Mouse (Mus musculus) hindbrain, embryonic 12.5 days (tissue): ENCODE results near the gene Myh11. TPM values are rescaled to one million over a fixed set of nuclear protein-coding genes. Genes with fewer than 3 reads are reported as not detected.

Experiments used
- ATAC-seq: fragments of 200-750 bp; cut with Nextera tagmentation; 2 replicates; pipeline ENCODE4 v1.8.0; 2017; ENCODE audit warnings: moderate TSS enrichment; ENCODE audit not compliant: low FRiP score
- H3K27ac ChIP-seq: fragments of 300-500 bp; sonication (generic); 2 replicates; pipeline ENCODE4 v1.5.1; 2016; ENCODE audit warnings: mild to moderate bottlenecking
- H3K27me3 ChIP-seq: fragments of 300-500 bp; sonication (generic); 2 replicates; pipeline ENCODE4 v1.6.1; 2016; ENCODE audit warnings: mild to moderate bottlenecking
- H3K36me3 ChIP-seq: fragments of 300-500 bp; sonication (generic); 2 replicates; pipeline ENCODE4 v1.6.1; 2016; ENCODE audit warnings: mild to moderate bottlenecking
- H3K4me1 ChIP-seq: fragments of 300-500 bp; sonication (generic); 2 replicates; pipeline ENCODE4 v1.6.1; 2016
- H3K4me2 ChIP-seq: fragments of 300-500 bp; sonication (generic); replicated peaks from 2 replicates; pipeline ENCODE4 v1.6.1; 2016; ENCODE audit warnings: mild to moderate bottlenecking
- H3K4me3 ChIP-seq: fragments of 300-500 bp; sonication (generic); 2 replicates; pipeline ENCODE4 v1.5.1; 2016; ENCODE audit warnings: mild to moderate bottlenecking
- H3K9ac ChIP-seq: fragments of 300-500 bp; sonication (generic); 2 replicates; pipeline ENCODE4 v1.6.1; 2016; ENCODE audit warnings: mild to moderate bottlenecking, moderate library complexity
- H3K9me3 ChIP-seq: fragments of 300-500 bp; sonication (generic); replicated peaks from 2 replicates; pipeline ENCODE4 v1.6.1; 2016; ENCODE audit warnings: mild to moderate bottlenecking
- WGBS: fragments of 180-500 bp; shearing (Covaris S2); methylation state at CpG from one replicate; pipeline ENCODE4 v1.1.7; 2016; 5-methylcytosine and 5-hydroxymethylcytosine counted together
- polyA plus RNA-seq: library from polyadenylated mRNA; unstranded; fragments of >200 nt; fragmentation: Nextera tagmentation; extraction: Ambion mirVana; gene quantifications from 2 replicates; pipeline ENCODE4 v1.2.1, GENCODE M21; 2016

Gene Myh11
- polyA plus RNA-seq, 1 experiment from 2014 or later, result 0.30 TPM

DNA sequence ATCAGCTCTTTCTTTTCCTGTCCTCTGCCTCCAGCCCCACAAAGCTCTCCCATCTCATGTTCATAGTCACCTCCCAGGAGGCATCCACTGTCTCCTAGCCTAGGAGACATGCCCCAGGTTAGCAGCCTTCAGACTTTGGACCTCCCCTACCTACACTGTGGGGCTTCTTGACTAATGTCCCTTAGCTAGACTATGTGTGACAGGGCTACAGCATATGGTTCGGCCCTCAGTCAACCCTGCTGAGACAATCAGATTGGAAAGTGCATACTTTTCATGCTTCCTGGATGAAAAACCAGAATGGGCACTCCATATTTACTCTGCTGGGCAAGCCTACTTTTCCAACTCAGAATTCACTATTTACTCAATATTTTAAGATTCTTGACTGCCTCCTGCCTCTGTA lies 28.8 kb downstream of the Myh11 start:
- no peaks in the 10 kb centered on the region for H3K9me3 ChIP-seq
- H3K27ac ChIP-seq, result no peak overlapping the region
- no peak overlapping the region for H3K9ac ChIP-seq
- ATAC-seq, result no peak
- WGBS, result 81% methylated on average over 1 of the region's 1 CpGs
- H3K36me3 ChIP-seq, result no peaks in the 10 kb centered on the region
- no peak overlapping the region for H3K4me2 ChIP-seq
- H3K27me3 ChIP-seq, result no peaks in the 10 kb centered on the region
- H3K4me1 ChIP-seq, result no peaks in the 10 kb centered on the region
- H3K4me3 ChIP-seq, result no peak overlapping the region

DNA sequence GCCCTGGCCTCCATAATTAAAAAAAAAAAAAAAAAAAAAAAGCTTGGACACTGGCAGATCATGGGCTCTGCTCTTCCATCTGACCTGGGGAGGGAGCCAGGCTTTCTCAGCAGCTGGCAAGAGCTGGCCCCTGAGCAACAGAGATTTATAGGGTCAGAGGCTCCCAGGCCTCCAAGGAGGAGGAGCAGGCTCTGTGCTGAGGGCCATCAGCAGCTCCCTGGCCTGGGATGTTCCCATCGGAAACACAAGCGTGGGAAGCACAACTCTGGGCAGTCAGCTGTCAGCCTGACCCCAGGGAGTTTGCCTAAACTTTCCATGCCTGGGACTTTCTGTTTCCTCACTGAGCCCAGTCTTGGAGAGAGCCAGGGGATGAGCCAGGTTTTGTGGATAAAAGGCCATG lies 32.3 kb downstream of the Myh11 start:
- H3K36me3 ChIP-seq, result no peaks in the 10 kb centered on the region
- H3K4me1 ChIP-seq, result no peaks in the 10 kb centered on the region
- WGBS, result 50% methylated on average over 2 of the region's 2 CpGs
- no peak overlapping the region for H3K27ac ChIP-seq
- no peak overlapping the region for H3K4me3 ChIP-seq
- H3K9me3 ChIP-seq, result no peaks in the 10 kb centered on the region
- no peaks in the 10 kb centered on the region for H3K27me3 ChIP-seq
- ATAC-seq, result no peak
- H3K9ac ChIP-seq, result no peak overlapping the region
- H3K4me2 ChIP-seq, result no peak overlapping the region

- Histone ChIP-seq H3K4me1 (no peaks in the 10 kb centered on the region), H3K4me2 (no peak overlapping the region), H3K27me3 (no peaks in the 10 kb centered on the region), H3K4me3 (no peak overlapping the region), H3K36me3 (no peaks in the 10 kb centered on the region), H3K27ac (no peak overlapping the region), H3K9ac (no peak overlapping the region), H3K9me3 (no peaks in the 10 kb centered on the region)
- ATAC-seq, result no peak
- WGBS, result 79% methylated on average over 3 of the region's 3 CpGs
These were observed 37.6 kb downstream of the Myh11 start for GRCm38 (mm10) chr16:14253586-14253985.

DNA sequence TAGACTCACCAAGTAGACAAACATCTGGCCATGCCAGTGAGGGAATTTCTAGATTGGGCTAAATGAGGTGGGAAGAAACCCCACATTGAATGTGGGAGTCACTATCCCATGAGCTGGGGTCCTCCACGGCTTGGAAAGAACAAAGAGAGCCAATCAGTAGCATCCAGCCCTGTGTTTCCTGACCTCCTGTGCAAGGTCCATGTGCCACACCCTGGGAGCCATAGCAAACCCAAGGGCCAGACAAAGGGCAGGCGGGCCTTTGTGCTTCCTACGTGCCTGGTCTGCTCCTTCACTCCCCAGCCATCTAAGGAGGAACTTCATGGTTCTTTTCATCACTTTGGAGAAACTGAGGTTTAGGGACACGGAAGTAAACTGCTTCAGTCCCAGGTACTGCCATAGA lies 38.3 kb downstream of the Myh11 start:
- no peaks in the 10 kb centered on the region for H3K36me3 ChIP-seq
- no peak for ATAC-seq
- 83% methylated on average over 4 of the region's 4 CpGs for WGBS
- H3K9ac ChIP-seq, result no peak overlapping the region
- H3K4me1 ChIP-seq, result no peaks in the 10 kb centered on the region
- no peaks in the 10 kb centered on the region for H3K9me3 ChIP-seq
- H3K27ac ChIP-seq, result no peak overlapping the region
- no peak overlapping the region for H3K4me2 ChIP-seq
- no peaks in the 10 kb centered on the region for H3K27me3 ChIP-seq
- H3K4me3 ChIP-seq, result no peak overlapping the region

GRCm38 (mm10) chr16:14249913-14250312 lies 41.3 kb downstream of the Myh11 start:
- no peaks in the 10 kb centered on the region for H3K27me3 ChIP-seq
- no peak overlapping the region for H3K27ac ChIP-seq
- WGBS, result 50% methylated on average over 1 of the region's 1 CpGs
- no peaks in the 10 kb centered on the region for H3K4me1 ChIP-seq
- no peak overlapping the region for H3K4me3 ChIP-seq
- H3K4me2 ChIP-seq, result no peak overlapping the region
- no peak for ATAC-seq
- no peaks in the 10 kb centered on the region for H3K9me3 ChIP-seq
- H3K36me3 ChIP-seq, result no peaks in the 10 kb centered on the region
- no peak overlapping the region for H3K9ac ChIP-seq

GRCm38 (mm10) chr16:14242553-14242952 lies 48.6 kb downstream of the Myh11 start:
- Histone ChIP-seq H3K27ac (no peak overlapping the region), H3K9ac (no peak overlapping the region), H3K4me3 (no peak overlapping the region), H3K9me3 (no peaks in the 10 kb centered on the region), H3K4me1 (no peaks in the 10 kb centered on the region), H3K27me3 (no peaks in the 10 kb centered on the region), H3K4me2 (no peak overlapping the region), H3K36me3 (no peaks in the 10 kb centered on the region)
- WGBS, result 28% methylated on average over 2 of the region's 2 CpGs
- ATAC-seq, result no peak

GRCm38 (mm10) chr16:14242059-14242458 lies 49.1 kb downstream of the Myh11 start:
- WGBS, result 85% methylated on average over 3 of the region's 3 CpGs
- no peak for ATAC-seq

GRCm38 (mm10) chr16:14237100-14237723 lies 54.0 kb downstream of the Myh11 start:
- H3K9ac ChIP-seq, result no peak overlapping the region
- H3K27me3 ChIP-seq, result no peaks in the 10 kb centered on the region
- H3K4me2 ChIP-seq, result no peak overlapping the region
- H3K27ac ChIP-seq, result no peak overlapping the region
- no peak overlapping the region for H3K4me3 ChIP-seq
- H3K9me3 ChIP-seq, result no peaks in the 10 kb centered on the region
- H3K4me1 ChIP-seq, result no peaks in the 10 kb centered on the region
- 33% methylated on average over 6 of the region's 6 CpGs for WGBS
- no peaks in the 10 kb centered on the region for H3K36me3 ChIP-seq
- ATAC-seq, result peak; percentile 60

More at GRCm38 (mm10) chr16:14242059-14242458, 49.1 kb downstream of the Myh11 start:
- H3K27ac ChIP-seq, result no peak overlapping the region
- no peaks in the 10 kb centered on the region for H3K27me3 ChIP-seq
- no peak overlapping the region for H3K4me2 ChIP-seq
- H3K4me3 ChIP-seq, result no peak overlapping the region
- no peaks in the 10 kb centered on the region for H3K36me3 ChIP-seq
- no peak overlapping the region for H3K9ac ChIP-seq
- no peaks in the 10 kb centered on the region for H3K9me3 ChIP-seq
- no peaks in the 10 kb centered on the region for H3K4me1 ChIP-seq

- no peaks in the 10 kb centered on the region for H3K4me1 ChIP-seq
- no peak for ATAC-seq
- no peak overlapping the region for H3K4me2 ChIP-seq
- no peaks in the 10 kb centered on the region for H3K9me3 ChIP-seq
- no peaks in the 10 kb centered on the region for H3K36me3 ChIP-seq
- WGBS, result 88% methylated on average over 3 of the region's 3 CpGs
- H3K4me3 ChIP-seq, result no peak overlapping the region
- no peaks in the 10 kb centered on the region for H3K27me3 ChIP-seq
- no peak overlapping the region for H3K27ac ChIP-seq
- no peak overlapping the region for H3K9ac ChIP-seq
These were observed 76.0 kb downstream of the Myh11 start for GRCm38 (mm10) chr16:14215156-14215555.

- no peak for ATAC-seq
- WGBS, result 70% methylated on average over 4 of the region's 4 CpGs
- H3K4me2 ChIP-seq, result no peak overlapping the region
- H3K9ac ChIP-seq, result no peak overlapping the region
- no peaks in the 10 kb centered on the region for H3K27me3 ChIP-seq
- H3K36me3 ChIP-seq, result no peaks in the 10 kb centered on the region
- H3K27ac ChIP-seq, result no peak overlapping the region
- H3K9me3 ChIP-seq, result no peaks in the 10 kb centered on the region
- H3K4me1 ChIP-seq, result no peaks in the 10 kb centered on the region
- H3K4me3 ChIP-seq, result no peak overlapping the region
These were observed 92.4 kb downstream of the Myh11 start for GRCm38 (mm10) chr16:14198798-14199197.

DNA sequence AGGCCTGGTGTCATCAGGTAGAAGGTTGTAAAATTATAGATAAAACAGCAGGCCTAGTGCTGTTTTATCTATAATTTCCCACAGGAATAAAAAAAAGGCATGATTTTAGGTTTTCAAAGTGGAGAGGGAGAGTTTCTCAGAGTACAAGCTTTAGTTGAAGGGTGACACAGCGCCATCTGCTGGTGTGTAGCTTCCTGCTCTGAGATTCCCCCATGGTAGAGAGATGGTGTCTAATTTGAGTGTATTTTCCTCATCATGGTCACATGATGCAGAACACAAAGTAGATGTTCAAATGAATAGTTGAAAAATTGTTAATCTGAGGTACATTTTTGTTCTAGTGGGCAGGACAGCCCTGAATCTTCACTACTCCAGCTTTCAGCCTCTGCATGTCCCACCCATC lies 95.7 kb downstream of the Myh11 start:
- Histone ChIP-seq H3K27me3 (no peaks in the 10 kb centered on the region), H3K27ac (no peak overlapping the region), H3K4me1 (no peaks in the 10 kb centered on the region), H3K9me3 (no peaks in the 10 kb centered on the region), H3K9ac (no peak overlapping the region), H3K36me3 (peaks cover 25% of the 10 kb centered on the region), H3K4me2 (no peak overlapping the region), H3K4me3 (no peak overlapping the region)
- WGBS, result 37% methylated on average over 1 of the region's 1 CpGs
- no peak for ATAC-seq

DNA sequence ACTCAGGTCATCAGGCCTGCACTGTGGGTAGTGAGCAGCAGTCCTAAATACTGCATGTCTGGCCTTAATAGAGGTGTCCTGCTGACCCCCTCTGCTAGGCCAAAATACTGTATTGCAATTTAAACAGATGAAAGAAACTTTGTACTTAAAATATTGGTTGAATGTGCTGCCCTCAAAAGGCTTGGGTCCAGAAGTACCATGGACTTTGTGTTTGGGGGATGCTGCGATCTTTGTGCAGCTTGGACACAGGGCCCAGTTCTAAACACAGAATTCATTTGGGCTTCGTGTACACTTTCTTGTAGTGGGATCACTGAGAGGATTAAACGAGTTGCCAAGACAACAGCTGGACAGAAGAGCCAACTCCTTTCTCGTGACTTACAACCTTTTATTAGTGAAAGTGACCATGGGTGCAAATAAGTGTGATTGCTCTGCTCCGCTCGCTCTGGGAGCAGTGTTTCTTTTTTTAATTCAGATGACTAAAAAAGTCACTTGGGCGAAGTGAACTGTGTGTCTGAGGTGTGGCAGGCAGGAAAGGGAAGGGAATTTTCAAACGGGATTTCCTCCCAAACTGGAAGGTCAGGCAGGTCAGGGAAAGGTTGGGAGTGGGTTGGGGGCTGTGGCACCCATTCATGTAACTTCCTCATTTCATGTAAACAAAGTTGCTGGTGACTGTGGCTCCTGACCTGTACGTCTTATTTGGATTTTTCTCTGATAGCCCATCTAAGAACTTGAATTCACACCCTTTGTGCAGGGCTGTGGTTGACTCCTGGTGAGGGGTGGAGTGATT lies 96.8 kb downstream of the Myh11 start:
- no peak overlapping the region for H3K4me3 ChIP-seq
- no peaks in the 10 kb centered on the region for H3K4me1 ChIP-seq
- no peak overlapping the region for H3K9ac ChIP-seq
- peaks cover 35% of the 10 kb centered on the region for H3K36me3 ChIP-seq
- no peak overlapping the region for H3K4me2 ChIP-seq
- WGBS, result 76% methylated on average over 9 of the region's 9 CpGs
- H3K27ac ChIP-seq, result no peak overlapping the region
- no peaks in the 10 kb centered on the region for H3K9me3 ChIP-seq
- no peaks in the 10 kb centered on the region for H3K27me3 ChIP-seq
- ATAC-seq, result no peak

- Histone ChIP-seq H3K4me2 (no peak overlapping the region), H3K9ac (no peak overlapping the region), H3K9me3 (no peaks in the 10 kb centered on the region), H3K36me3 (peaks cover 68% of the 10 kb centered on the region), H3K4me1 (no peaks in the 10 kb centered on the region), H3K27ac (no peak overlapping the region), H3K4me3 (no peak overlapping the region), H3K27me3 (no peaks in the 10 kb centered on the region)
- no peak for ATAC-seq
- WGBS, result 94% methylated on average over 5 of the region's 5 CpGs
These were observed 105.7 kb downstream of the Myh11 start for GRCm38 (mm10) chr16:14185516-14185915.
